Mouse (Mus musculus) effector memory CD4-positive, alpha-beta T cell, adult 7 months (primary cell): ENCODE data around the gene Angptl3. TPM values are rescaled to one million over a fixed set of nuclear protein-coding genes. Genes with fewer than 3 reads are reported as not detected.

ENCODE experiments used
- polyA plus RNA-seq: library from polyadenylated mRNA; unstranded; fragments of 100-300 nt; shearing (Covaris generic); gene quantifications from one replicate; pipeline ENCODE4 v1.2.1, GENCODE M21; 2017

The Angptl3 gene
- not detected for polyA plus RNA-seq

DNA sequence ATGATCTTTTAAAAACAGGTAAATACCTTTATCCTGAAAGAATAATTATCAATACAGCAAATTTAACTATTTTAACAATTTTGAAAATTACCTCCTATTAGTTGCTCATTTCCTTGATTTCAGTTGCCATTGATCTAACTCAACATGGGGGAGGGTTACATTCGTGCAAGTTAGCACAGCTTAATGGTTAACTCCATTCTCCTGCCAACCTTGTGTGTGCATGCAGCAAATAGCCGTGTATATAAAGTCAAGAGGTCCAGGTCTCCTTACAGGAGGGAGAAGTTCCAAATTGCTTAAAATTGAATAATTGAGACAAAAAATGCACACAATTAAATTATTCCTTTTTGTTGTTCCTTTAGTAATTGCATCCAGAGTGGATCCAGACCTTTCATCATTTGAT is at the start of gene Angptl3:
Angptl3 (plus strand) TSS at position 269 of the 400 bp plus-strand sequence.

Other genes with a start within 250 kb of the Angptl3 start
- 0.30 TPM for gene Kank4, start 213.4 kb upstream of the Angptl3 start, polyA plus RNA-seq
- gene I0C0044D17Rik, start 207.1 kb upstream of the Angptl3 start, polyA plus RNA-seq: not detected
- gene Usp1, start 107.1 kb upstream of the Angptl3 start, polyA plus RNA-seq: 47.9 TPM
- 1.5 TPM for gene Dock7, start 90.0 kb downstream of the Angptl3 start, polyA plus RNA-seq
- gene Atg4c, start 163.0 kb downstream of the Angptl3 start, polyA plus RNA-seq: 0.63 TPM